Mouse (Mus musculus): ENCODE measurements around the gene Hoxd10. TPM values are rescaled to one million over a fixed set of nuclear protein-coding genes. Genes with fewer than 3 reads are reported as not detected.

Hoxd10 gene
- total RNA-seq, 4 experiments from 2014 or later = not detected

GRCm38 (mm10) chr2:74732513-74733316 lies 41.0 kb downstream of the Hoxd10 start:
- no peak for DNase-seq

- DNase-seq = no peak
Observed at GRCm38 (mm10) chr2:74733317-74733661, 41.6 kb downstream of the Hoxd10 start.

- no peak for DNase-seq
Observed at GRCm38 (mm10) chr2:74733765-74734164, 42.0 kb downstream of the Hoxd10 start.

- no peak for DNase-seq
Observed at GRCm38 (mm10) chr2:74734451-74734850, 42.7 kb downstream of the Hoxd10 start.

GRCm38 (mm10) chr2:74734996-74735811 lies 43.5 kb downstream of the Hoxd10 start:
- no peak for DNase-seq

- DNase-seq = no peak
Observed at GRCm38 (mm10) chr2:74735851-74736687, 44.3 kb downstream of the Hoxd10 start.

- no peak for DNase-seq
Observed at GRCm38 (mm10) chr2:74736688-74737577, 45.2 kb downstream of the Hoxd10 start.

GRCm38 (mm10) chr2:74737578-74738070 lies 45.9 kb downstream of the Hoxd10 start:
- DNase-seq = no peak

- DNase-seq = no peak
Observed at GRCm38 (mm10) chr2:74738623-74739475, 47.1 kb downstream of the Hoxd10 start.

GRCm38 (mm10) chr2:74739476-74739800 lies 47.7 kb downstream of the Hoxd10 start:
- no peak for DNase-seq

GRCm38 (mm10) chr2:74739869-74740268 lies 48.1 kb downstream of the Hoxd10 start:
- no peak for DNase-seq

GRCm38 (mm10) chr2:74740311-74741091 lies 48.8 kb downstream of the Hoxd10 start:
- no peak for DNase-seq

- DNase-seq = no peak
Observed at GRCm38 (mm10) chr2:74741252-74741978, 49.7 kb downstream of the Hoxd10 start.

- no peak for DNase-seq
Observed at GRCm38 (mm10) chr2:74741979-74742277, 50.2 kb downstream of the Hoxd10 start.

Small RNA genes lying within 50 kb of the gene (microRNA-seq; reads per million reads assigned to microRNA genes)
- gene Gm44463 = 0 reads per million in 2 experiments
- 19,071 to 33,041 reads per million in 2 experiments for gene Mir10b

Other genes with a start within 250 kb of the Hoxd10 start
- 10 to 100 TPM; 14.7 to 18.8 (median 17.2) TPM for gene Lnpk, start 112.5 kb upstream of the Hoxd10 start, total RNA-seq (2022)
- not detected for gene Evx2, start 32.4 kb upstream of the Hoxd10 start, total RNA-seq (2022)
- gene Hoxd13, start 23.6 kb upstream of the Hoxd10 start, total RNA-seq (2022) = not detected
- gene Hoxd12, start 16.9 kb upstream of the Hoxd10 start, total RNA-seq (2022) = not detected
- not detected for gene Hoxd11, start 12.4 kb upstream of the Hoxd10 start, total RNA-seq (2022)
- gene Hoxd9, start 5.8 kb downstream of the Hoxd10 start, total RNA-seq (2022) = 1 to 10 TPM; 6.5 to 9.2 (median 7.0) TPM
- 10 to 100 TPM; 33.3 to 45.8 (median 36.6) TPM for gene Hoxd8, start 12.7 kb downstream of the Hoxd10 start, total RNA-seq (2022)
- gene Hoxd3, start 20.0 kb downstream of the Hoxd10 start, total RNA-seq (2022) = 1 to 10 TPM in 3 of 4 experiments, under 1 TPM in 1; 0.73 to 1.9 (median 1.5) TPM
- 10 to 100 TPM; 16.8 to 37.2 (median 31.3) TPM for gene Hoxd4, start 20.0 kb downstream of the Hoxd10 start, total RNA-seq (2022)
- 1 to 10 TPM; 1.3 to 3.6 (median 3.2) TPM for gene Gm28230, start 34.8 kb downstream of the Hoxd10 start, total RNA-seq (2022)
- gene Hoxd1, start 71.1 kb downstream of the Hoxd10 start, total RNA-seq (2022) = not detected
- 10 to 100 TPM; 55.4 to 98.2 (median 75.5) TPM for gene Mtx2, start 133.9 kb downstream of the Hoxd10 start, total RNA-seq (2022)